Mouse (Mus musculus): ENCODE data around the gene Chmp5. TPM values are rescaled to one million over a fixed set of nuclear protein-coding genes. Genes with fewer than 3 reads are reported as not detected.

Chmp5 gene
- total and polyA plus RNA-seq, 3 experiments = 2.9 to 188 (median 76.5) TPM

DNA sequence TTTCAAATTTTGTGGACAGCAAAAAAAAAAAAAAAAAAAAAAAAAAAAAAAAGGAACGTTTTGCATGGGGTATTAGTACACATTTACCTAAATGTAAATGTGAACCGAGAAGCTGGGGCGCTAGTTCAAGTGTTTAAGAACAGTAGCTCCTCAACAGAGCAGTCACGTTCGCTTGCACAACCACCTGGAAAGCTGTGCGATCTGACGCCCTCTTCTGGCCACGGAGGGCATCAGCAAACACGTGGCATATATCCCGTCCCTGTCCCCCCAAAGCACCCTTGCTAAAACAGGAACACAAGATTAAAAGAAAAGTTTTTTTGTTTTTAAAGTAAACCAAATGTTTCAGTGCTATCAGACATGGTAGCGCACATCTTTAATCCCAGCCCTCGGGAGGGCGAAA is 23.5 kb downstream of the Chmp5 start:
- Histone ChIP-seq H3K4me1 (ENCODE audit: insufficient read depth, low read depth, low read length) (peaks cover 49% of the 10 kb centered on the region), H3K9me3 (replicated peaks) (no peaks in the 10 kb centered on the region), H3K4me3 (ENCODE audit: low read depth, low read length) (peak overlapping the region; percentile 99), H3K36me3 (replicated peaks) (peaks cover 64% of the 10 kb centered on the region), H3K27me3 (ENCODE audit: insufficient read depth, low read length) (no peaks in the 10 kb centered on the region)
- TF ChIP-seq CTCF (IDR thresholded peaks at IDR 0.05; ENCODE audit: low read depth, low read length) (peak; percentile 76), GATA2 (IDR thresholded peaks at IDR 0.05; ENCODE audit: borderline replicate concordance, low read depth, low read length) (no peak)
- peak; percentile 43 for DNase-seq (ENCODE audit: low spot score)
- ATAC-seq (ENCODE audit: extremely low read depth, insufficient number of reproducible peaks, low FRiP score, poor library complexity, severe bottlenecking) = peak; percentile 12; the same call in 1 of the 2 replicates

DNA sequence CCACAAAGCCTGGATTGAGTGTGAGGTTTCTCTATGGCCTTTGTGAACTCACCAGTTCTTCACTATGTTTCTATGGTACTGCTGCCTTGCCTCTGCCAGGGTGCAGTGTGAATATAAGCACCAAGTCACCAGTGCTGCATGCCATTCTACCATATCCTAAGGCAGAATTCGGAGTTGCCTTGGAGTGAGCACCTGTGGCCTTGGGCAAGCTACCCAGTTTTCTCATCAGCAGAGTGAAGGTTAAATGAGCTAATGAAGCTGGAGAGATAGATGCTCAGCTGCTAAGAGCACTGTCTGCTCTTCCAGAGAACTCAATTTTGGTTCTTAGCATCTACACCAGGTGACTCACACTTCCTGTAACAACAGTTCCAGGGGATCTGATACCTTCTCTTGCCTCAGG is 25.8 kb downstream of the Chmp5 start:
- H3K36me3 ChIP-seq (replicated peaks) = peaks cover 71% of the 10 kb centered on the region
- H3K9me3 ChIP-seq (replicated peaks) = no peaks in the 10 kb centered on the region
- H3K4me1 ChIP-seq (ENCODE audit: insufficient read depth, low read depth, low read length) = peaks cover 67% of the 10 kb centered on the region
- TF ChIP-seq CTCF (IDR thresholded peaks at IDR 0.05; ENCODE audit: low read depth, low read length) = no peak
- no peak for TF ChIP-seq GATA2 (IDR thresholded peaks at IDR 0.05; ENCODE audit: borderline replicate concordance, low read depth, low read length)
- no peak overlapping the region for H3K4me3 ChIP-seq (ENCODE audit: low read depth, low read length)
- no peaks in the 10 kb centered on the region for H3K27me3 ChIP-seq (ENCODE audit: insufficient read depth, low read length)
- no peak for ATAC-seq (ENCODE audit: extremely low read depth, insufficient number of reproducible peaks, low FRiP score, poor library complexity, severe bottlenecking)
- DNase-seq (ENCODE audit: low spot score) = no peak

DNA sequence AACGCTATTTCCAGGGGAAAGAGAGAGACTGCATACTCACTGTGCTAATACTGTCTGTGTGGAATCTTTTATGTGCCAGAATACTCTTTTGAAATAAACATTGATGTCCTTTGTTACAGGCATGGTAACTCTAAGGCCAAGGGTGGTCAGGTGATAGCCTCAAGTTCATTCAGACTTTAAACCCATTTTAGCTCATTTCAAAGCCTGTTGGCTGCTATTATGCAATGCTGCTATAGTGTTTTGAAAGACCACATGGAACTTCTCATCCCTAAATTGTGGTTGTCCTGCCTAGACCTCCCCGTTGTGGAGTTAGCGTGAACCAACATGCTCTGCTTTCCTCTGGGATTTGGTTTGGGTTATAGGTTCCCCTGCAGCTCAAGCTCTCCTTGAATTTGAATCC is 27.5 kb downstream of the Chmp5 start:
- no peaks in the 10 kb centered on the region for H3K9me3 ChIP-seq (replicated peaks)
- ATAC-seq (ENCODE audit: extremely low read depth, insufficient number of reproducible peaks, low FRiP score, poor library complexity, severe bottlenecking) (no peak), DNase-seq (ENCODE audit: low spot score) (no peak)
- no peaks in the 10 kb centered on the region for H3K27me3 ChIP-seq (ENCODE audit: insufficient read depth, low read length)
- H3K36me3 ChIP-seq (replicated peaks) = peaks cover 82% of the 10 kb centered on the region
- peaks cover 66% of the 10 kb centered on the region for H3K4me1 ChIP-seq (ENCODE audit: insufficient read depth, low read depth, low read length)
- no peak overlapping the region for H3K4me3 ChIP-seq (ENCODE audit: low read depth, low read length)
- TF ChIP-seq GATA1 (IDR thresholded peaks at IDR 0.05; ENCODE audit: borderline replicate concordance, low read length) (no peak), CTCF (IDR thresholded peaks at IDR 0.05; ENCODE audit: low read depth, low read length) (no peak), POLR2AphosphoS5 (IDR thresholded peaks at IDR 0.05; ENCODE audit: insufficient replicate concordance, low read depth, low read length) (no peak)

DNA sequence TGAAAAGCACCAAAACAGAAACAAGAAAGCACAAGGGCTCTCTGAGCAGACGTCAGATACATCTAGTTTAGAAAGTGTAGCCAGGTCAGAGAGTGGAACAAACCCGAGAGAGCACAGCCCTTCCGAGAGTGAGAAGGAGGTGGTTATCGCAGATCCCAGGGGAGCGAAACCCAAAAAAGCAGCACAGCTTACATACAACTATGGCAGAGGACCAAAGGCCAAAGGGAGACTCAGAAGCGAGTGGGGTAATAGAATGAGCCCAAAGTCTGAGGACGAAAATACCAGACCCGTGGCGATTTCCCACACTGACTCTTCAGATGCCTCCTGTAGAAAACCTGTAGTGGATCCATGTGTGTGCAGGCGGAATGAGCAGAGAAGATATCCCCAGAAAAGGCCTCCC is 28.4 kb downstream of the Chmp5 start:
- TF ChIP-seq GATA1 (IDR thresholded peaks at IDR 0.05; ENCODE audit: borderline replicate concordance, low read length) = no peak
- TF ChIP-seq GATA2 (IDR thresholded peaks at IDR 0.05; ENCODE audit: borderline replicate concordance, low read depth, low read length) = no peak
- no peak for TF ChIP-seq CTCF (IDR thresholded peaks at IDR 0.05; ENCODE audit: low read depth, low read length)
- no peak for TF ChIP-seq TAL1 (conservative IDR thresholded peaks at IDR 0.05; ENCODE audit: low read depth, low read length)
- TF ChIP-seq POLR2AphosphoS5 (IDR thresholded peaks at IDR 0.05; ENCODE audit: insufficient replicate concordance, low read depth, low read length) = no peak
- Histone ChIP-seq H3K4me1 (ENCODE audit: insufficient read depth, low read depth, low read length) (peaks cover 74% of the 10 kb centered on the region), H3K27me3 (ENCODE audit: insufficient read depth, low read length) (no peaks in the 10 kb centered on the region), H3K9me3 (replicated peaks) (no peaks in the 10 kb centered on the region), H3K36me3 (replicated peaks) (peaks cover 91% of the 10 kb centered on the region), H3K4me3 (ENCODE audit: low read depth, low read length) (no peak overlapping the region)
- ATAC-seq (ENCODE audit: extremely low read depth, insufficient number of reproducible peaks, low FRiP score, poor library complexity, severe bottlenecking) = no peak
- DNase-seq (ENCODE audit: low spot score) = no peak

DNA sequence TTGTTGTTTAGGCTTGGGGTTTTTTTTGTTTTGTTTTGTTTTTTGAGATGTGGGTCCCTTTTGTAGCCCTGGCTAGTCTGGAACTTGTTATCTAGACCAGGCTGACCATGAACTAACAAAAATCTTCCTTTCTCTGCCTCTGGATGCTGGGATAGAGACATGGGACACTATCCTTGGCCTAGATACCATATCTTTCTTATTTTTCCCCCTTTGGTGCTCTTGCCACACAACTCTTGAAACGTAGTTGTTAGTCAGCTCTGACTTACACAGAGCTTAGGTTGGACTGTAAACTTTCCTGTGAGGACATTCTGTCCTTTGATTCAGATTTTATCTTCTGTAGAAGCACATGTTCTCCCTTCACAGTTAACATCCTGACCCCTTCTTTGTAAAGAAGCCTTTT is 31.2 kb downstream of the Chmp5 start:
- H3K4me1 ChIP-seq (ENCODE audit: insufficient read depth, low read depth, low read length) = peaks cover 72% of the 10 kb centered on the region
- no peaks in the 10 kb centered on the region for H3K27me3 ChIP-seq (ENCODE audit: insufficient read depth, low read length)
- no peaks in the 10 kb centered on the region for H3K9me3 ChIP-seq (replicated peaks)
- peaks cover 96% of the 10 kb centered on the region for H3K36me3 ChIP-seq (replicated peaks)
- no peak for TF ChIP-seq POLR2AphosphoS5 (IDR thresholded peaks at IDR 0.05; ENCODE audit: insufficient replicate concordance, low read depth, low read length)
- TF ChIP-seq CTCF (IDR thresholded peaks at IDR 0.05; ENCODE audit: low read depth, low read length) = no peak
- TF ChIP-seq TAL1 (conservative IDR thresholded peaks at IDR 0.05; ENCODE audit: low read depth, low read length) = no peak
- TF ChIP-seq GATA2 (IDR thresholded peaks at IDR 0.05; ENCODE audit: borderline replicate concordance, low read depth, low read length) = no peak
- no peak for TF ChIP-seq GATA1 (IDR thresholded peaks at IDR 0.05; ENCODE audit: borderline replicate concordance, low read length)
- ATAC-seq (ENCODE audit: extremely low read depth, insufficient number of reproducible peaks, low FRiP score, poor library complexity, severe bottlenecking) = no peak
- no peak overlapping the region for H3K4me3 ChIP-seq (ENCODE audit: low read depth, low read length)
- DNase-seq (ENCODE audit: low spot score) = no peak

DNA sequence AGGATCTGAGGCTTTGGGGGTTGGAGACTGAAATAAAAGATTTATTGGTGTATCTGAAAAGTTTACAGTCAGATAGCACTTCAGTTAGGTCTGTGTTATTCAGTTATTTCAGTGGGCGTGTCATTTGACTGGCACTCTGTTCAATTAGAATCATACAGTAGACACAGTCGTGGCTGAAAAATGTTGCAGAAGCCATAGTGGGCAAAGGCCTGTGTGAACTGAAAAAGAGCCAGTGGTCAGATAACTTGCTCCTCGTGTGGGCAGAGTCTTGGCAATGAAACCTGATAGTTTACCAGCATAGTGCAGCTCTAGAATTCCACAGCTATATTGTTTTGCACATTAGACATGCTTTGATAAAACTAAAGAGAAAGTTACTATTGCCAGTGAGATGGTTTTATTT is 34.3 kb downstream of the Chmp5 start:
- H3K4me1 ChIP-seq (ENCODE audit: insufficient read depth, low read depth, low read length) = peaks cover 53% of the 10 kb centered on the region
- no peaks in the 10 kb centered on the region for H3K27me3 ChIP-seq (ENCODE audit: insufficient read depth, low read length)
- DNase-seq (ENCODE audit: low spot score) = no peak
- ATAC-seq (ENCODE audit: extremely low read depth, insufficient number of reproducible peaks, low FRiP score, poor library complexity, severe bottlenecking) = no peak
- TF ChIP-seq TAL1 (conservative IDR thresholded peaks at IDR 0.05; ENCODE audit: low read depth, low read length) (no peak), CTCF (IDR thresholded peaks at IDR 0.05; ENCODE audit: low read depth, low read length) (no peak), GATA1 (IDR thresholded peaks at IDR 0.05; ENCODE audit: borderline replicate concordance, low read length) (no peak), GATA2 (IDR thresholded peaks at IDR 0.05; ENCODE audit: borderline replicate concordance, low read depth, low read length) (no peak), POLR2AphosphoS5 (IDR thresholded peaks at IDR 0.05; ENCODE audit: insufficient replicate concordance, low read depth, low read length) (no peak)
- H3K36me3 ChIP-seq (replicated peaks) = peaks cover 99% of the 10 kb centered on the region
- H3K4me3 ChIP-seq (ENCODE audit: low read depth, low read length) = no peak overlapping the region
- H3K9me3 ChIP-seq (replicated peaks) = no peaks in the 10 kb centered on the region

DNA sequence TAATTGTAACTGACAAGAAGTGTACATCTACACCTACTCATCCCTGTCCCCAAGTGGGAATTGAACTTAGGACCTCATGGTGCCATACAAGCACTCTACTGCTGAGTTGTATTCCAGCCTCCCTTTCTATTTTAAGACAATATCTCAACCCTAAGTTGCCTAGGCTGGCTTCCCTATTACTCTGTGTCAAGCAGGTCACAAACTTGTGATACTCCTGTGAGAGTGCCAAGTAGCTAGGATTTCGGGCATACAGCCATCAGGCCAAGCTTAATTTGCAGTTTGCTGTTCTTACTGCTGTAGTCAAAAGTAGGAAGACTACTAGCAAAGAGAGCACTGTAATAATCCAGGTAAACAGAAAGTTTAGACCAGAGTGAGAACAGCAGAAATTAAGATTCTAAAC is 35.5 kb downstream of the Chmp5 start:
- DNase-seq (ENCODE audit: low spot score) (no peak), ATAC-seq (ENCODE audit: extremely low read depth, insufficient number of reproducible peaks, low FRiP score, poor library complexity, severe bottlenecking) (no peak)
- TF ChIP-seq CTCF (IDR thresholded peaks at IDR 0.05; ENCODE audit: low read depth, low read length) = no peak
- no peak for TF ChIP-seq TAL1 (conservative IDR thresholded peaks at IDR 0.05; ENCODE audit: low read depth, low read length)
- TF ChIP-seq GATA1 (IDR thresholded peaks at IDR 0.05; ENCODE audit: borderline replicate concordance, low read length) = no peak
- TF ChIP-seq POLR2AphosphoS5 (IDR thresholded peaks at IDR 0.05; ENCODE audit: insufficient replicate concordance, low read depth, low read length) = no peak
- no peak for TF ChIP-seq GATA2 (IDR thresholded peaks at IDR 0.05; ENCODE audit: borderline replicate concordance, low read depth, low read length)
- Histone ChIP-seq H3K36me3 (replicated peaks) (peaks cover 99% of the 10 kb centered on the region), H3K27me3 (ENCODE audit: insufficient read depth, low read length) (no peaks in the 10 kb centered on the region), H3K4me3 (ENCODE audit: low read depth, low read length) (no peak overlapping the region), H3K9me3 (replicated peaks) (no peaks in the 10 kb centered on the region), H3K4me1 (ENCODE audit: insufficient read depth, low read depth, low read length) (peaks cover 43% of the 10 kb centered on the region)
